Mouse (Mus musculus) kidney, adult 2 months (tissue): ENCODE measurements at regions not wholly inside any gene's neighbourhood (a gene's known extent, or its start where the extent isn't known, plus 50 kb on each side); places are given as distances from the start of the nearest gene placed in this dataset.

Source experiments
- CTCF ChIP-seq: fragments of 200-500 bp; conservative IDR thresholded peaks from 2 replicates; pipeline ENCODE4 v1.5.1; 2011; ENCODE audit warnings: low read depth, mild to moderate bottlenecking, control low read depth, low read length, moderate library complexity, mixed read lengths; ENCODE audit not compliant: insufficient read depth, insufficient read length
- POLR2A ChIP-seq: fragments of 200-500 bp; IDR thresholded peaks from one replicate; pipeline ENCODE4 v1.6.1; 2011; ENCODE audit warnings: low read depth, low read length, control low read depth

- TF ChIP-seq CTCF, result no peak
- TF ChIP-seq POLR2A, result no peak
These were observed 107.7 kb upstream of the Rab11fip2 start for GRCm38 (mm10) chr19:60051151-60051550.
